Mouse (Mus musculus) hindbrain, embryonic 13.5 days (tissue): ENCODE measurements around the gene Eif2s3y. TPM values are rescaled to one million over a fixed set of nuclear protein-coding genes. Genes with fewer than 3 reads are reported as not detected.

ENCODE experiments used
- ATAC-seq: fragments of 200-750 bp; cut with Nextera tagmentation; 2 replicates; pipeline ENCODE4 v1.8.0; 2017; ENCODE audit warnings: moderate TSS enrichment; ENCODE audit not compliant: low FRiP score
- H3K27ac ChIP-seq: fragments of 300-500 bp; sonication (generic); 2 replicates; pipeline ENCODE4 v1.5.1; 2015; ENCODE audit warnings: inconsistent platforms, mild to moderate bottlenecking, moderate library complexity
- H3K27me3 ChIP-seq: fragments of 300-500 bp; sonication (generic); 2 replicates; pipeline ENCODE4 v1.6.1; 2015; ENCODE audit warnings: mild to moderate bottlenecking, inconsistent platforms
- H3K36me3 ChIP-seq: fragments of 300-500 bp; sonication (generic); 2 replicates; pipeline ENCODE4 v1.6.1; 2015; ENCODE audit warnings: mild to moderate bottlenecking, inconsistent platforms
- H3K4me1 ChIP-seq: fragments of 300-500 bp; sonication (generic); replicated peaks from 2 replicates; pipeline ENCODE4 v1.6.1; 2015; ENCODE audit warnings: inconsistent platforms
- H3K4me2 ChIP-seq: fragments of 300-500 bp; sonication (generic); 2 replicates; pipeline ENCODE4 v1.6.1; 2015; ENCODE audit warnings: inconsistent platforms, mild to moderate bottlenecking, moderate library complexity
- H3K4me3 ChIP-seq: fragments of 300-500 bp; sonication (generic); 2 replicates; pipeline ENCODE4 v1.5.1; 2015; ENCODE audit warnings: mild to moderate bottlenecking, inconsistent platforms
- H3K9ac ChIP-seq: fragments of 300-500 bp; sonication (generic); 2 replicates; pipeline ENCODE4 v1.6.1; 2015; ENCODE audit warnings: mild to moderate bottlenecking, inconsistent platforms
- H3K9me3 ChIP-seq: fragments of 300-500 bp; sonication (generic); 2 replicates; pipeline ENCODE4 v1.6.1; 2016; ENCODE audit warnings: inconsistent platforms
- WGBS: fragments of 180-500 bp; shearing (Covaris S2); methylation state at CpG from one replicate; pipeline ENCODE4 v1.1.7; 2015; 5-methylcytosine and 5-hydroxymethylcytosine counted together
- microRNA-seq: library from miRNA; unstranded; fragments of <30 nt; microRNA quantifications from one replicate; pipeline ENCODE4, GENCODE M21; 2016
- polyA plus RNA-seq: library from polyadenylated mRNA; unstranded; fragments of >200 nt; fragmentation: Nextera tagmentation; extraction: Ambion mirVana; gene quantifications from 2 replicates; pipeline ENCODE4 v1.2.1, GENCODE M21; 2015

Eif2s3y gene
- polyA plus RNA-seq: 42.7 and 55.4 TPM in 2 replicates

DNA sequence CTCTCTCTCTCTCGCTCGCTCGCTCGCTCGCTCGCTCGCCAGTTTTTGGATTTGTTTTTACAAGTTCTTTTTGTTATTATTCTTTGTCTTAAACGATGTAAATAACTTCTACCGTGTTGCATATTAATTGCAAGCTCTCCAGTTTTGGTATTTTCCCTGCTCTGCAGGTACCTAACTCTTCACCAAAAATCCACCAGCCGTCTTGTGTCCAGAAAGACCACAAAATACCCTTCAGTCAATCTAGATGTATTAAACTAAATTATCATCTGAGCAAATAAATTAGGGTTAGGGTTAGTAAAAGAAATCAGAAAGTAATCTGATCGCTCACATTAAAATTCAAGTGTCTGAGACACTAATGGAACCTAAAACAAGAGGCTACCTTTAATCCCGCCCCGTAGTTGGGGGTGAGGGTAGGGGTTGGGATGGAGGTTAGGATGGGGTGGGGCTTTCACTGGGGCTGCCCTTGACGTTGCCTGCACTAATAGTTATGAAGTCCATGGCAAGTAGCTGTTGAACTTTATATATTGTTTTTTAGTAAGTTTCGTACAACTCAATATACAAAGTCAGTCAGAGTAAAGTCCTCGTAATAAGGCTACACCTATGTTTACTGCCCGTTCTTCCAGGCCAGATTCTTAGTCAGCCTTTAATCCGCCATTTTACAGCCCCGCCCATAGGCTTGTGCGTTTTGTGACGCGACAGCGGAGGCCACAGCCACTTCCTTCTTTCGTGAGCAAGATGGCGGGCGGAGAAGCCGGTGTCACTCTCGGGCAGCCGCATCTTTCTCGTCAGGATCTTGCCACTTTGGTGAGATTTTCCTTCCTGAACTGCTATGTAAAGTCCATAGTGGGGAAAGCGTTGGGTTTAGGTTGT lies at the start of gene Eif2s3y:
Gene Eif2s3y, plus strand, starts transcription at position 662 of the 870 bp plus-strand sequence.
- H3K9ac ChIP-seq: no peak within 1 kb of the TSS
- H3K9me3 ChIP-seq: no peaks in the 10 kb centered on the region
- H3K4me2 ChIP-seq: peak within 1 kb of the TSS; percentile 41
- 37% methylated on average over 30 of the region's 31 CpGs for WGBS
- no peaks in the 10 kb centered on the region for H3K4me1 ChIP-seq
- ATAC-seq: peak; percentile 98
- peak within 1 kb of the TSS; percentile 37 for H3K4me3 ChIP-seq
- H3K36me3 ChIP-seq: no peaks in the 10 kb centered on the region
- no peak within 1 kb of the TSS for H3K27ac ChIP-seq
- no peaks in the 10 kb centered on the region for H3K27me3 ChIP-seq

Small RNA genes within 50 kb of the gene (microRNA-seq; reads per million reads assigned to microRNA genes)
- gene Gm47281: not detected

Other genes with a start within 250 kb of the Eif2s3y start
- not detected in 2 replicates for gene Zfy1, start 213.1 kb upstream of the Eif2s3y start, polyA plus RNA-seq
- 0.14 TPM in 1 of 2 replicates, not detected in the other for gene Uba1y, start 191.9 kb upstream of the Eif2s3y start, polyA plus RNA-seq
- gene Kdm5d, start 112.8 kb upstream of the Eif2s3y start, polyA plus RNA-seq: 9.4 and 13.5 TPM in 2 replicates
- gene Uty, start 235.2 kb downstream of the Eif2s3y start, polyA plus RNA-seq: 10.7 and 13.8 TPM in 2 replicates